Mouse (Mus musculus) embryonic facial prominence, embryonic 11.5 days (tissue): ENCODE measurements at regions not wholly inside any gene's neighbourhood (a gene's known extent, or its start where the extent isn't known, plus 50 kb on each side); places are given as distances from the start of the nearest gene placed in this dataset.

Experiments used
- ATAC-seq: fragments of 200-750 bp; cut with Nextera tagmentation; replicated peaks from 2 replicates; pipeline ENCODE4 v1.8.0; 2017; ENCODE audit warnings: low read depth; ENCODE audit not compliant: insufficient number of reproducible peaks, low FRiP score, low TSS enrichment
- DNase-seq: peaks from one replicate; pipeline ENCODE4 v3.0.0-alpha.2; 2015; ENCODE audit warnings: low spot score
- H3K27ac ChIP-seq: fragments of 300-500 bp; sonication (generic); replicated peaks from 2 replicates; pipeline ENCODE4 v1.5.1; 2014; ENCODE audit warnings: mild to moderate bottlenecking, low read depth, low read length, control low read depth
- H3K27me3 ChIP-seq: fragments of 300-500 bp; sonication (generic); 2 replicates; pipeline ENCODE4 v1.6.1; 2014; ENCODE audit warnings: mild to moderate bottlenecking, low read length, moderate library complexity, mixed read lengths; ENCODE audit not compliant: control insufficient read depth, insufficient read depth
- H3K36me3 ChIP-seq: fragments of 300-500 bp; sonication (generic); replicated peaks from 2 replicates; pipeline ENCODE4 v1.6.1; 2014; ENCODE audit warnings: low read depth, mild to moderate bottlenecking, low read length, moderate library complexity, mixed read lengths; ENCODE audit not compliant: control insufficient read depth, insufficient read depth
- H3K4me1 ChIP-seq: fragments of 300-500 bp; sonication (generic); 2 replicates; pipeline ENCODE4 v1.6.1; 2014; ENCODE audit warnings: low read length, mixed read lengths; ENCODE audit not compliant: control insufficient read depth, insufficient read depth
- H3K4me2 ChIP-seq: fragments of 300-500 bp; sonication (generic); 2 replicates; pipeline ENCODE4 v1.6.1; 2014; ENCODE audit warnings: low read depth, mild to moderate bottlenecking, control low read depth, low read length, moderate library complexity
- H3K4me3 ChIP-seq: fragments of 300-500 bp; sonication (generic); 2 replicates; pipeline ENCODE4 v1.5.1; 2014; ENCODE audit warnings: low read depth, low read length, control low read depth
- H3K9ac ChIP-seq: fragments of 300-500 bp; sonication (generic); replicated peaks from 2 replicates; pipeline ENCODE4 v1.6.1; 2014; ENCODE audit warnings: mild to moderate bottlenecking, control low read depth, low read length
- H3K9me3 ChIP-seq: fragments of 300-500 bp; sonication (generic); replicated peaks from 2 replicates; pipeline ENCODE4 v1.6.1; 2016; ENCODE audit warnings: mild to moderate bottlenecking, low read length, inconsistent platforms, mixed read lengths; ENCODE audit not compliant: control insufficient read depth
- WGBS: fragments of 180-500 bp; shearing (Covaris S2); extraction: QIAGEN DNeasy Blood & Tissue Kit; methylation state at CpG from one replicate; pipeline ENCODE4 v1.1.7; 2014; 5-methylcytosine and 5-hydroxymethylcytosine counted together

- no peak for DNase-seq
- Histone ChIP-seq H3K27me3 (no peaks in the 10 kb centered on the region), H3K27ac (no peak overlapping the region), H3K4me2 (no peak overlapping the region), H3K4me3 (no peak overlapping the region), H3K9ac (no peak overlapping the region), H3K4me1 (no peaks in the 10 kb centered on the region), H3K9me3 (no peaks in the 10 kb centered on the region), H3K36me3 (no peaks in the 10 kb centered on the region)
- WGBS = 51% methylated on average over 10 of the region's 10 CpGs
- ATAC-seq = no peak
These were observed 111.8 kb upstream of the Topaz1 start for GRCm38 (mm10) chr9:122635138-122635964.

DNA sequence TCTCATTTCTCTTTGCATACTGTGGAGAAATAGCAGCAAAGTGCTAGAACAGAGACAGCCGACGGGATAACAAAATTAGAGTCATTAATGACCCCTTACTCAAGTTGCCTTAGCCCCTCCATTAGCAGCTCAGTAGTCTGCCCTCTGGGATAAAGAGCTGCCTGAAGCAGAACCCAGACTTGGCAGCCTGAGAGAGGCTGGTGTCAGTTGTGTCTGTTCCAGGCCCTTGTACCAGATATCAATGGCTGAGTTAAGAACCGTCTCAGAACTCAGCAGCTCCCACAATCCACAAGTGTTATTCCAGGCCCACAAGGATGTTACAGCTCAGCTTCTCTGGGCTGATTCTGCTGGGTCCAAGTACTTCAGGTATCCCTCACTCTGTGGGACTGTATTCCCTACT is 109.6 kb upstream of the Topaz1 start:
- no peak overlapping the region for H3K4me2 ChIP-seq
- 63% methylated on average over 3 of the region's 3 CpGs for WGBS
- no peak overlapping the region for H3K4me3 ChIP-seq
- no peaks in the 10 kb centered on the region for H3K36me3 ChIP-seq
- H3K9me3 ChIP-seq = no peaks in the 10 kb centered on the region
- H3K27me3 ChIP-seq = no peaks in the 10 kb centered on the region
- DNase-seq = no peak
- H3K4me1 ChIP-seq = no peaks in the 10 kb centered on the region
- no peak for ATAC-seq
- H3K27ac ChIP-seq = no peak overlapping the region
- H3K9ac ChIP-seq = no peak overlapping the region

- ATAC-seq (no peak), DNase-seq (no peak)
- H3K9me3 ChIP-seq = no peaks in the 10 kb centered on the region
- no peak overlapping the region for H3K4me2 ChIP-seq
- 86% methylated on average over 4 of the region's 4 CpGs for WGBS
- H3K27me3 ChIP-seq = no peaks in the 10 kb centered on the region
- H3K4me3 ChIP-seq = no peak overlapping the region
- H3K27ac ChIP-seq = no peak overlapping the region
- H3K4me1 ChIP-seq = no peaks in the 10 kb centered on the region
- H3K9ac ChIP-seq = no peak overlapping the region
- H3K36me3 ChIP-seq = no peaks in the 10 kb centered on the region
These were observed 107.9 kb upstream of the Topaz1 start for GRCm38 (mm10) chr9:122639239-122639638.

- Histone ChIP-seq H3K4me3 (no peak overlapping the region), H3K4me2 (no peak overlapping the region), H3K36me3 (no peaks in the 10 kb centered on the region), H3K4me1 (no peaks in the 10 kb centered on the region), H3K27me3 (no peaks in the 10 kb centered on the region), H3K27ac (no peak overlapping the region), H3K9ac (no peak overlapping the region), H3K9me3 (no peaks in the 10 kb centered on the region)
- DNase-seq (no peak), ATAC-seq (no peak)
- 74% methylated on average over 7 of the region's 7 CpGs for WGBS
These were observed 104.2 kb upstream of the Topaz1 start for GRCm38 (mm10) chr9:122642913-122643312.

DNA sequence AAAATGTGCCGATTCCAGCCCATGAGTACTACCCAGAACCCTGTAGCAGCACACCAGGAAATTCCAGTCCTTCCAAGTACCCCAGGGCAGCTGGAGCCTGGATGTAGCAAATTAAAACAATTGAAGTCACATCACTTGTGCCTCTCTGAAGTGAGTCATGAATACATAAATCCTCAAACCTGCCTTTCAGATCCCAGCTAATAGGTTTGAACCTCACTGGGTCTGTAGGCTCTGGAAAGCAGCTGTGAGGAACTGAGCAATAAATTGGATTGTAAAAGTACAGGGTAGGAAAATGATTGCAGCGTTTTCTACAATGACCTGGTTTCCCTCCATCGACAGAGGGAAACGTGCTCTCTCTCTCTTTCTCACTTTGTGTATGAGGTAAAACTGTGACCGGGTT is 101.6 kb upstream of the Topaz1 start:
- no peak for ATAC-seq
- no peaks in the 10 kb centered on the region for H3K27me3 ChIP-seq
- H3K36me3 ChIP-seq = no peaks in the 10 kb centered on the region
- H3K4me1 ChIP-seq = no peaks in the 10 kb centered on the region
- no peak overlapping the region for H3K4me3 ChIP-seq
- no peak for DNase-seq
- H3K9ac ChIP-seq = no peak overlapping the region
- no peaks in the 10 kb centered on the region for H3K9me3 ChIP-seq
- H3K27ac ChIP-seq = no peak overlapping the region
- no peak overlapping the region for H3K4me2 ChIP-seq
- 73% methylated on average over 5 of the region's 5 CpGs for WGBS

DNA sequence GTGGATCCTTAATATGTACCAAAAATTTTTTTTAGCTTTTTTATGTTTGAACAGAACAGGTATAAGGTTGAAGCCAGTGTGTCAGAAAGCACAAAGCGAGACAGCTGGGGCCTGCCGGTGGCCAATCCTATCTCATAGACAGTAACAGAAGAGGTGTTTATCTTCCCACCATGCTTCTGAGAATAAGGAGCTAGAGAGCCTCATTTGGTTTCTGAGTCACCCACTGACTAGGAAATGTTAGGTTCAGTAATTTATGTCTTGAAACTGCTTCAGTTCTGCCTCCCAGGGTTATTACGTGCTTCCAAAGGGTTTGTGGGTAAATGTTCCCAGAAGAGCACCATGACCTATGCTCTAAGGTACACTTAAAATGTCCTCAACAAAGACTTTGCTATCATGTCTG is 96.3 kb upstream of the Topaz1 start:
- 89% methylated on average over 3 of the region's 3 CpGs for WGBS
- no peak overlapping the region for H3K4me3 ChIP-seq
- ATAC-seq = no peak

GRCm38 (mm10) chr9:122655583-122655982 is 91.6 kb upstream of the Topaz1 start:
- Histone ChIP-seq H3K9ac (no peak overlapping the region), H3K36me3 (no peaks in the 10 kb centered on the region), H3K9me3 (no peaks in the 10 kb centered on the region; the same call in 1 of the 2 replicates), H3K4me3 (no peak overlapping the region), H3K27ac (no peak overlapping the region), H3K27me3 (no peaks in the 10 kb centered on the region), H3K4me2 (no peak overlapping the region), H3K4me1 (no peaks in the 10 kb centered on the region)
- DNase-seq (no peak), ATAC-seq (no peak)
- 70% methylated on average over 17 of the region's 17 CpGs for WGBS

More for the DNA sequence above, 96.3 kb upstream of the Topaz1 start:
- Histone ChIP-seq H3K9me3 (no peaks in the 10 kb centered on the region; the same call in 1 of the 2 replicates), H3K27ac (no peak overlapping the region), H3K27me3 (no peaks in the 10 kb centered on the region), H3K4me2 (no peak overlapping the region), H3K36me3 (no peaks in the 10 kb centered on the region), H3K9ac (no peak overlapping the region), H3K4me1 (no peaks in the 10 kb centered on the region)
- no peak for DNase-seq

DNA sequence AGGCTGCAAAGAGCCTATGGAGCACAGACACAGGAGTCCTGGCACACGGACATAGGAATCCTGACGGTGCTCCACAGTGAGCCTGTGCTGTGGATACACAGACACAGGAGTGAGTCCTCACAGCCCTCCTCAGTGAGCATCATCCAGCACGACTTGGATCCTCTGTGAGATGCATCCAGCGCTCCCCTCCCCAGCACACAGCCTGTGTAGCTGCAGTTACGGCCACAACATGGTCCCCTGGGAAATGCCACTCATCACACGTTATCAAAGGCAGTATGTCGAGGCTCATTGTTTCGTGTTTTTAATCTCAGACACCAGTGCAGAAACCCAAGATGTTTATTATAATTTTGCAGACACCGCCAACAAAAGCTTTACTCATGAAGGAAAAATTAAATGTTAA is 87.1 kb upstream of the Topaz1 start:
- DNase-seq = no peak
- 67% methylated on average over 9 of the region's 9 CpGs for WGBS

More for the DNA sequence above, 87.1 kb upstream of the Topaz1 start:
- Histone ChIP-seq H3K4me3 (no peak overlapping the region), H3K27me3 (no peaks in the 10 kb centered on the region), H3K27ac (no peak overlapping the region), H3K9me3 (no peaks in the 10 kb centered on the region), H3K4me1 (no peaks in the 10 kb centered on the region), H3K4me2 (no peak overlapping the region), H3K9ac (no peak overlapping the region), H3K36me3 (no peaks in the 10 kb centered on the region)
- ATAC-seq = no peak
